8 mouse cellular contexts compared by ENCODE assay signal in genomic region chr7:6730241-6730640, GRCm38 (mm10). TPM values are rescaled to one million over a fixed set of nuclear protein-coding genes. Genes with fewer than 3 reads are reported as not detected.
DNase-seq lines count a peak whose midpoint lies in the region; ATAC-seq and TF ChIP-seq lines count a peak whose summit lies in the region.

Gene Peg3, minus strand, starts transcription at chr7:6730431.
Gene Usp29, plus strand, starts transcription at chr7:6730578.

- DNase-seq in forebrain, embryonic 10.5 days (ENCODE audit: extremely low spot score, low spot score) = peak; percentile 87
- peak; percentile 89 for DNase-seq in testis, postnatal 14 days (ENCODE audit: low spot score)

- H3K9me3 ChIP-seq in E14TG2a.4 (ENCODE audit: low read length) = peaks cover 75% of the 10 kb centered on the region
- H3K9me3 ChIP-seq in forebrain, embryonic 10.5 days = peaks cover 43% of the 10 kb centered on the region
- H3K9me3 ChIP-seq in heart, embryonic 13.5 days = peaks cover 26% of the 10 kb centered on the region
- peaks cover 37% of the 10 kb centered on the region for H3K9me3 ChIP-seq in kidney, embryonic 16.5 days (ENCODE audit: low read length)
- H3K9me3 ChIP-seq in limb, embryonic 15.5 days = peaks cover 18% of the 10 kb centered on the region

- peaks cover 21% of the 10 kb centered on the region for H3K4me1 ChIP-seq in E14TG2a.4 (replicated peaks; ENCODE audit: low read depth, low read length)
- no peaks in the 10 kb centered on the region for H3K4me1 ChIP-seq in brown adipose tissue, adult 24 weeks (ENCODE audit: control insufficient read depth, insufficient read depth, insufficient read length, low read length)
- peaks cover 8% of the 10 kb centered on the region for H3K4me1 ChIP-seq in forebrain, embryonic 10.5 days
- 0 out of 2 replicates have a peak, but pooled peaks cover 8% of the 10 kb centered on the region for H3K4me1 ChIP-seq in heart, embryonic 13.5 days
- no peaks in the 10 kb centered on the region for H3K4me1 ChIP-seq in kidney, embryonic 16.5 days (ENCODE audit: insufficient read depth, low read length)
- H3K4me1 ChIP-seq in limb, embryonic 15.5 days = peaks cover 7% of the 10 kb centered on the region; the same call in 1 of the 2 replicates

- peaks cover 10% of the 10 kb centered on the region for H3K36me3 ChIP-seq in E14TG2a.4 (ENCODE audit: insufficient read depth, low read length)
- peaks cover 11% of the 10 kb centered on the region for H3K36me3 ChIP-seq in forebrain, embryonic 10.5 days (replicated peaks)
- peaks cover 13% of the 10 kb centered on the region for H3K36me3 ChIP-seq in heart, embryonic 13.5 days
- peaks cover under 1% of the 10 kb centered on the region; the same call in 1 of the 2 replicates for H3K36me3 ChIP-seq in kidney, embryonic 16.5 days (ENCODE audit: insufficient read depth, low read length)
- H3K36me3 ChIP-seq in limb, embryonic 15.5 days = peaks cover 12% of the 10 kb centered on the region
- H3K36me3 ChIP-seq in myocyte (ENCODE audit: control insufficient read depth, insufficient read depth) = peaks cover 11% of the 10 kb centered on the region

- H3K9ac ChIP-seq in heart, embryonic 13.5 days = peak within 1 kb of the TSS; percentile 88
- peak within 1 kb of the TSS; percentile 73 for H3K9ac ChIP-seq in kidney, embryonic 16.5 days (replicated peaks; ENCODE audit: low read length)
- peak within 1 kb of the TSS; percentile 50 for H3K9ac ChIP-seq in limb, embryonic 15.5 days

- peak within 1 kb of the TSS; percentile 68 for H3K4me2 ChIP-seq in heart, embryonic 13.5 days
- peak within 1 kb of the TSS; percentile 58 for H3K4me2 ChIP-seq in kidney, embryonic 16.5 days (replicated peaks; ENCODE audit: low read depth, low read length)
- H3K4me2 ChIP-seq in limb, embryonic 15.5 days = peak within 1 kb of the TSS; percentile 43
- H3K4me2 ChIP-seq in myocyte (ENCODE audit: low read depth) = peak within 1 kb of the TSS; percentile 74

- peak; percentile 25; the same call in 1 of the 2 replicates for ATAC-seq in heart, embryonic 13.5 days (ENCODE audit: extremely low read depth, insufficient number of reproducible peaks, low FRiP score, low TSS enrichment)
- peak; percentile 50 for ATAC-seq in kidney, embryonic 16.5 days (ENCODE audit: low FRiP score, low TSS enrichment)
- peak; percentile 70 for ATAC-seq in limb, embryonic 15.5 days (ENCODE audit: insufficient number of reproducible peaks, low FRiP score, low TSS enrichment, low read depth)

- peak within 1 kb of the TSS; percentile 84 for H3K27ac ChIP-seq in brown adipose tissue, adult 24 weeks (replicated peaks; ENCODE audit: low read depth, low read length)
- H3K27ac ChIP-seq in forebrain, embryonic 10.5 days = peak within 1 kb of the TSS; percentile 88
- H3K27ac ChIP-seq in heart, embryonic 13.5 days (replicated peaks) = peak within 1 kb of the TSS; percentile 94
- H3K27ac ChIP-seq in kidney, embryonic 16.5 days (ENCODE audit: low read length) = peak within 1 kb of the TSS; percentile 94
- peak within 1 kb of the TSS; percentile 89 for H3K27ac ChIP-seq in limb, embryonic 15.5 days

- no peak for TF ChIP-seq CTCF in E14TG2a.4 (conservative IDR thresholded peaks at IDR 0.05; ENCODE audit: low read length)

- H3ac ChIP-seq in myocyte (ENCODE audit: control insufficient read depth, insufficient read length) = peak within 1 kb of the TSS; percentile 15

- peaks cover 27% of the 10 kb centered on the region for H3K79me2 ChIP-seq in myocyte (ENCODE audit: control insufficient read depth, insufficient read depth)

- H3K4me3 ChIP-seq in E14TG2a.4 (replicated peaks; ENCODE audit: low read length) (peak within 1 kb of the TSS; percentile 88), myocyte (peak within 1 kb of the TSS; percentile 74)
- H3K4me3 ChIP-seq in brown adipose tissue, adult 24 weeks (ENCODE audit: insufficient read depth, low read depth, low read length) = peak within 1 kb of the TSS; percentile 65
- H3K4me3 ChIP-seq in forebrain, embryonic 10.5 days = peak within 1 kb of the TSS; percentile 60
- H3K4me3 ChIP-seq in heart, embryonic 13.5 days = peak within 1 kb of the TSS; percentile 76
- peak within 1 kb of the TSS; percentile 63 for H3K4me3 ChIP-seq in kidney, embryonic 16.5 days (ENCODE audit: low read length)
- peak within 1 kb of the TSS; percentile 61 for H3K4me3 ChIP-seq in limb, embryonic 15.5 days

- 54% methylated on average over 24 of the region's 24 CpGs for WGBS in forebrain, embryonic 10.5 days
- WGBS in heart, embryonic 13.5 days = 39% methylated on average over 24 of the region's 24 CpGs
- WGBS in kidney, embryonic 16.5 days = 53% methylated on average over 24 of the region's 24 CpGs
- WGBS in limb, embryonic 15.5 days = 58% methylated on average over 24 of the region's 24 CpGs

- TF ChIP-seq POLR2A in myocyte (IDR thresholded peaks at IDR 0.05; ENCODE audit: insufficient read length, low read depth) = peak; percentile 97

- no peaks in the 10 kb centered on the region for H3K27me3 ChIP-seq in E14TG2a.4 (ENCODE audit: insufficient read depth, low read length)
- no peaks in the 10 kb centered on the region for H3K27me3 ChIP-seq in forebrain, embryonic 10.5 days (ENCODE audit: poor library complexity, severe bottlenecking)
- H3K27me3 ChIP-seq in heart, embryonic 13.5 days (replicated peaks) = no peaks in the 10 kb centered on the region
- no peaks in the 10 kb centered on the region for H3K27me3 ChIP-seq in kidney, embryonic 16.5 days (ENCODE audit: insufficient read depth, low read length)
- no peaks in the 10 kb centered on the region for H3K27me3 ChIP-seq in limb, embryonic 15.5 days
- no peaks in the 10 kb centered on the region for H3K27me3 ChIP-seq in myocyte (ENCODE audit: control insufficient read depth, insufficient read depth, insufficient read length)

TF ChIP-seq in myocyte, 11 proteins besides CTCF, POLR2A, EP300 and RAD21:
- TF ChIP-seq POLR2AphosphoS2 (IDR thresholded peaks at IDR 0.05; ENCODE audit: insufficient read length, low read depth) = peak; percentile 100
- peak; percentile 22 for TF ChIP-seq REST (IDR thresholded peaks at IDR 0.05; ENCODE audit: insufficient read depth, insufficient read length)
- TF ChIP-seq MYOD1 (IDR thresholded peaks at IDR 0.05; ENCODE audit: control insufficient read depth in 1 of 3, insufficient read length in 2 of 3, low read depth in 2 of 3) = no peak
- TF ChIP-seq MYOG (IDR thresholded peaks at IDR 0.05; ENCODE audit: control insufficient read depth in 1 of 3, insufficient read depth in 1 of 3, insufficient read length in 2 of 3, low read depth in 2 of 3) = peak in 1 of 3 experiments; percentile 0
TF ChIP-seq in myocyte: peak in this region for 3.

RNA-seq across cellular contexts. Expression of gene Peg3, which starts in this region (rescaled TPM):
- polyA plus RNA-seq in brown adipose tissue, adult 24 weeks (2012; ENCODE audit: insufficient read depth, insufficient read length, missing spikeins) = 3.5 and 8.2 TPM in 2 replicates
- 89.4 and 101 TPM in 2 replicates for polyA plus RNA-seq in forebrain, embryonic 10.5 days (2016; fragmentation: Nextera tagmentation; extraction: Ambion mirVana)
- 92.0 and 106 TPM in 2 replicates for polyA plus RNA-seq in heart, embryonic 13.5 days (2015; fragmentation: Nextera tagmentation; extraction: Ambion mirVana)
- 145 and 166 TPM in 2 replicates for polyA plus RNA-seq in kidney, embryonic 16.5 days (2015; fragmentation: Nextera tagmentation; extraction: Ambion mirVana)
- polyA plus RNA-seq in limb, embryonic 15.5 days (2015; fragmentation: Nextera tagmentation; extraction: Ambion mirVana) = 213 and 261 TPM in 2 replicates
- polyA plus RNA-seq in myocyte (2012; fragmentation: generic; extraction: Trizol) = 39.2 TPM

RNA-seq across cellular contexts. Expression of gene Usp29, which starts in this region (rescaled TPM):
- polyA plus RNA-seq in brown adipose tissue, adult 24 weeks (2012; ENCODE audit: insufficient read depth, insufficient read length, missing spikeins) = not detected in 2 replicates
- 7.4 and 7.9 TPM in 2 replicates for polyA plus RNA-seq in forebrain, embryonic 10.5 days (2016; fragmentation: Nextera tagmentation; extraction: Ambion mirVana)
- 7.4 and 7.8 TPM in 2 replicates for polyA plus RNA-seq in heart, embryonic 13.5 days (2015; fragmentation: Nextera tagmentation; extraction: Ambion mirVana)
- polyA plus RNA-seq in kidney, embryonic 16.5 days (2015; fragmentation: Nextera tagmentation; extraction: Ambion mirVana) = 5.2 and 6.5 TPM in 2 replicates
- 9.6 and 10.7 TPM in 2 replicates for polyA plus RNA-seq in limb, embryonic 15.5 days (2015; fragmentation: Nextera tagmentation; extraction: Ambion mirVana)
- polyA plus RNA-seq in myocyte (2012; fragmentation: generic; extraction: Trizol) = 1.1 TPM

Comparison
In these comparisons a context has a peak if more than half of its experiments do, and no peak if none do; other contexts are left out.
1. Peak in every context shown above with its lines: DNase-seq, ATAC-seq, H3K4me3 ChIP-seq and H3K27ac ChIP-seq.